In the genomic region with DNA sequence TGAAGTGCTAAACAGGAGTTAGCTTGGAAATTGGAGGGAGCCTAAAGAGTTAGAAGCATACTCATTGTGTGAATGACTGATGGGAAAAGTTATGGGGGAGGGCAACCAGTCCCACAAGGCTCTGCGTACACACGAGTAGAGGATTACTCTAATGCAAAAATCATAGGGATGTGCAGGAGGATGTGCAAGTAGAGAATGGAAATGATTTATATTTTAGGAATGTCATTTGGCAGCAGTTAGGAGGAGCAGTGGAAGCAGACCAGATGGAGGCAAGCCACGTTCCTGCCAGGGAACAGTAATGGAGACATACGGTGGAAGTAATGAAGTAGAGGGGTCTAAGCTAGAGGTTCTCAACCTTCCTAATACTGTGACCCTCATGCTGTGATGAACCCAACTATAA, we compare ENCODE assay signal across 22 mouse cellular contexts.
A peak's percentile ranks its signal among the peaks of the same experiment; 100 is the strongest.
DNase-seq lines count a peak whose midpoint lies in the region; ATAC-seq lines count a peak whose summit lies in the region.
"Had no signal": no experiment of that assay in that cellular context is flagged by ENCODE, and none has a peak within 500 bp of the region (broad histone marks: within the 10 kb centered on the region; RNA-seq: fewer than 3 reads in every experiment).

No protein-coding gene starts in this region.

- ATAC-seq in embryonic facial prominence, embryonic 14.5 days (ENCODE audit: low read depth): no peak
- ATAC-seq: forebrain, embryonic 13.5 days; intestine, postnatal 0 days had no signal

- no peak overlapping the region for H3K9ac ChIP-seq in embryonic facial prominence, embryonic 14.5 days (ENCODE audit: low read depth, low read length)
- H3K9ac ChIP-seq: forebrain, embryonic 13.5 days; hindbrain, embryonic 15.5 days; neural tube, embryonic 15.5 days had no signal

- H3K27ac ChIP-seq in embryonic facial prominence, embryonic 14.5 days (replicated peaks; ENCODE audit: low read depth, low read length): no peak overlapping the region
- H3K27ac ChIP-seq in embryonic facial prominence, embryonic 10.5 days (replicated peaks): no peak overlapping the region
- H3K27ac ChIP-seq: forebrain, embryonic 13.5 days; hindbrain, embryonic 15.5 days; neural tube, embryonic 15.5 days; stomach, postnatal 0 days had no signal

- H3K4me3 ChIP-seq in embryonic facial prominence, embryonic 14.5 days (ENCODE audit: low read depth, low read length): no peak overlapping the region
- no peak overlapping the region for H3K4me3 ChIP-seq in embryonic facial prominence, embryonic 10.5 days
- H3K4me3 ChIP-seq: forebrain, embryonic 13.5 days; hindbrain, embryonic 15.5 days; myocyte; neural tube, embryonic 15.5 days had no signal

- H3K9me3 ChIP-seq in embryonic facial prominence, embryonic 14.5 days (ENCODE audit: control insufficient read depth, low read length): no peaks in the 10 kb centered on the region
- no peaks in the 10 kb centered on the region for H3K9me3 ChIP-seq in embryonic facial prominence, embryonic 10.5 days
- H3K9me3 ChIP-seq: forebrain, embryonic 13.5 days; hindbrain, embryonic 15.5 days; neural tube, embryonic 15.5 days had no signal

- no peaks in the 10 kb centered on the region for H3K36me3 ChIP-seq in embryonic facial prominence, embryonic 14.5 days (ENCODE audit: control insufficient read depth, insufficient read depth, low read length)
- no peaks in the 10 kb centered on the region for H3K36me3 ChIP-seq in embryonic facial prominence, embryonic 10.5 days (replicated peaks)
- H3K36me3 ChIP-seq: hindbrain, embryonic 15.5 days; neural tube, embryonic 15.5 days had no signal

- H3K4me2 ChIP-seq in embryonic facial prominence, embryonic 14.5 days (ENCODE audit: low read depth, low read length): no peak overlapping the region
- H3K4me2 ChIP-seq: forebrain, embryonic 13.5 days; hindbrain, embryonic 15.5 days; neural tube, embryonic 15.5 days had no signal

- no peaks in the 10 kb centered on the region for H3K27me3 ChIP-seq in embryonic facial prominence, embryonic 14.5 days (replicated peaks; ENCODE audit: control insufficient read depth, insufficient read depth, low read length)
- no peaks in the 10 kb centered on the region for H3K27me3 ChIP-seq in embryonic facial prominence, embryonic 10.5 days (replicated peaks; ENCODE audit: low read depth, poor library complexity, severe bottlenecking)
- H3K27me3 ChIP-seq: forebrain, embryonic 13.5 days; hindbrain, embryonic 15.5 days; neural tube, embryonic 15.5 days had no signal

- WGBS in embryonic facial prominence, embryonic 14.5 days: 52% methylated on average over 4 of the region's 4 CpGs
- 84% methylated on average over 4 of the region's 4 CpGs for WGBS in embryonic facial prominence, embryonic 10.5 days

- peak; percentile 61 for DNase-seq in embryonic facial prominence, embryonic 14.5 days (ENCODE audit: low spot score)
- no peak for DNase-seq in embryonic facial prominence, embryonic 10.5 days (ENCODE audit: low spot score)
- peak; percentile 7 to 23 for DNase-seq in kidney, postnatal 4 days
- DNase-seq in kidney, adult 9 months: no peak
- DNase-seq in right cerebral cortex, adult 18-20 months: peak; percentile 8
- DNase-seq in right cerebral cortex, postnatal 4 days: no peak
- peak; percentile 5 for DNase-seq in right cerebral cortex, postnatal 25 days
- DNase-seq in natural killer cell, adult 2 months (ENCODE audit: low spot score in 2 of 2): no peak
- DNase-seq: adrenal gland, adult 2 months; B cell, adult 2 months; heart, postnatal 36 days; kidney, postnatal 25 days; liver; lung, postnatal 10 days; midbrain, embryonic 14.5 days; thymus, postnatal 14 days had no signal

- no peaks in the 10 kb centered on the region for H3K4me1 ChIP-seq in embryonic facial prominence, embryonic 14.5 days (ENCODE audit: control insufficient read depth, insufficient read depth, low read length)
- no peaks in the 10 kb centered on the region for H3K4me1 ChIP-seq in embryonic facial prominence, embryonic 10.5 days
- H3K4me1 ChIP-seq: forebrain, embryonic 13.5 days; hindbrain, embryonic 15.5 days; neural tube, embryonic 15.5 days had no signal

Comparison
In these comparisons a context has a peak if more than half of its experiments do, and no peak if none do; other contexts are left out.
1. DNase-seq: peak in embryonic facial prominence, embryonic 14.5 days (single experiment), kidney, postnatal 4 days (2 of 2), right cerebral cortex, adult 18-20 months (single experiment) and right cerebral cortex, postnatal 25 days (single experiment); none in embryonic facial prominence, embryonic 10.5 days (single experiment), kidney, adult 9 months (single experiment), right cerebral cortex, postnatal 4 days (single experiment) and natural killer cell, adult 2 months (0 of 2).